Mouse (Mus musculus) MEL (cell line): ENCODE data around the gene 1700024G13Rik. TPM values are rescaled to one million over a fixed set of nuclear protein-coding genes. Genes with fewer than 3 reads are reported as not detected.
"Not testable (repeated sequence)": the region's sequence is repeated elsewhere in the genome, so short reads cannot be mapped to it uniquely, and the experiment has no call there.

ENCODE experiments used
- DNase-seq: peaks from one replicate; pipeline ENCODE4 v3.0.0; 2011; ENCODE audit warnings: low read depth, low spot score
- H3K27ac ChIP-seq: 2 replicates; pipeline ENCODE4 v1.5.1; 2012; ENCODE audit warnings: low read depth, mild to moderate bottlenecking, control low read depth, low read length, moderate library complexity; ENCODE audit not compliant: control insufficient read depth
- H3K27me3 ChIP-seq, 2 experiments: fragments of 150-350 bp in 1 of 2; sonication (generic) in 1 of 2; 2 replicates each; pipeline ENCODE4 v1.6.1; 2012; ENCODE audit warnings: low read length in 2 of 2, mild to moderate bottlenecking in 2 of 2, improper control_type of control experiment in 1 of 2, moderate library complexity in 1 of 2; ENCODE audit not compliant: insufficient read depth in 2 of 2, control insufficient read depth in 1 of 2
- H3K36me3 ChIP-seq, 2 experiments: 2 replicates each; pipeline ENCODE4 v1.6.1; 2012 to 2014; ENCODE audit warnings: low read length in 2 of 2, improper control_type of control experiment in 1 of 2, inconsistent platforms in 1 of 2, mild to moderate bottlenecking in 1 of 2; ENCODE audit not compliant: insufficient read depth in 2 of 2, control insufficient read depth in 1 of 2
- H3K4me1 ChIP-seq, 2 experiments: fragments of 150-350 bp in 1 of 2; sonication (generic) in 1 of 2; 2 replicates each; pipeline ENCODE4 v1.6.1; 2012; ENCODE audit warnings: low read length in 2 of 2, improper control_type of control experiment in 1 of 2, mild to moderate bottlenecking in 1 of 2; ENCODE audit not compliant: insufficient read depth in 2 of 2, control insufficient read depth in 1 of 2
- H3K4me3 ChIP-seq, 2 experiments: fragments of 150-350 bp in 1 of 2; sonication (generic) in 1 of 2; 2 replicates each; pipeline ENCODE4 v1.5.1; 2012; ENCODE audit warnings: low read depth in 2 of 2, low read length in 2 of 2, mild to moderate bottlenecking in 2 of 2, moderate library complexity in 2 of 2, control low read depth in 1 of 2, improper control_type of control experiment in 1 of 2; ENCODE audit not compliant: control insufficient read depth in 1 of 2, insufficient read depth in 1 of 2
- H3K79me2 ChIP-seq: 2 replicates; pipeline ENCODE4 v1.6.1; 2012; ENCODE audit warnings: mild to moderate bottlenecking, low read length, moderate library complexity; ENCODE audit not compliant: control insufficient read depth, poor library complexity, insufficient read depth
- H3K9ac ChIP-seq: 2 replicates; pipeline ENCODE4 v1.6.1; 2012; ENCODE audit warnings: low read depth, mild to moderate bottlenecking, control low read depth, low read length, moderate library complexity; ENCODE audit not compliant: control insufficient read depth, poor library complexity, severe bottlenecking
- H3K9me3 ChIP-seq: fragments of 150-350 bp; sonication (generic); replicated peaks from 2 replicates; pipeline ENCODE4 v1.6.1; 2012; ENCODE audit warnings: mild to moderate bottlenecking, low read length, improper control_type of control experiment, moderate library complexity; ENCODE audit not compliant: insufficient read depth
- BHLHE40 ChIP-seq: IDR thresholded peaks from 2 replicates; pipeline ENCODE4 v1.6.1; 2012; ENCODE audit warnings: low read depth, mild to moderate bottlenecking, inconsistent platforms, low read length, improper control_type of control experiment, borderline replicate concordance
- CHD1 ChIP-seq: IDR thresholded peaks from 2 replicates; pipeline ENCODE4 v1.6.1; 2012; ENCODE audit warnings: low read depth, mild to moderate bottlenecking, inconsistent platforms, low read length, improper control_type of control experiment
- CHD2 ChIP-seq: IDR thresholded peaks from 2 replicates; pipeline ENCODE4 v1.6.1; 2011; ENCODE audit warnings: low read length, improper control_type of control experiment
- CTCF ChIP-seq, 3 experiments: IDR thresholded peaks in 2 of 3; conservative IDR thresholded peaks in 1 of 3; 2 replicates each; pipeline ENCODE4 v1.5.1; 2011 to 2012; ENCODE audit warnings: low read length in 3 of 3, low read depth in 2 of 3, mild to moderate bottlenecking in 2 of 3, improper control_type of control experiment in 1 of 3, inconsistent platforms in 1 of 3, mixed read lengths in 1 of 3, moderate library complexity in 1 of 3; ENCODE audit not compliant: control insufficient read depth in 1 of 3, insufficient read depth in 1 of 3, poor library complexity in 1 of 3, severe bottlenecking in 1 of 3
- E2F4 ChIP-seq: IDR thresholded peaks from 2 replicates; pipeline ENCODE4 v1.6.1; 2011; ENCODE audit warnings: low read depth, low read length, improper control_type of control experiment, borderline replicate concordance
- ELF1 ChIP-seq: IDR thresholded peaks from 2 replicates; pipeline ENCODE4 v1.6.1; 2014; ENCODE audit warnings: low read depth, mild to moderate bottlenecking, inconsistent platforms, low read length, improper control_type of control experiment, moderate library complexity
- GABPA ChIP-seq: IDR thresholded peaks from 2 replicates; pipeline ENCODE4 v1.6.1; 2012; ENCODE audit warnings: low read depth, mild to moderate bottlenecking, inconsistent platforms, low read length, improper control_type of control experiment, moderate library complexity
- GATA1 ChIP-seq: IDR thresholded peaks from 2 replicates; pipeline ENCODE4 v1.6.1; 2011; ENCODE audit warnings: low read depth, low read length, improper control_type of control experiment
- KAT2A ChIP-seq: conservative IDR thresholded peaks from 2 replicates; pipeline ENCODE4 v1.6.1; 2012; ENCODE audit warnings: low read depth, low read length, improper control_type of control experiment, inconsistent platforms
- MAFK ChIP-seq: IDR thresholded peaks from 2 replicates; pipeline ENCODE4 v1.6.1; 2011; ENCODE audit warnings: low read depth, mild to moderate bottlenecking, low read length, improper control_type of control experiment, borderline replicate concordance
- MAX ChIP-seq: IDR thresholded peaks from 2 replicates; pipeline ENCODE4 v1.6.1; 2011; ENCODE audit warnings: low read length, improper control_type of control experiment
- MAZ ChIP-seq: IDR thresholded peaks from 2 replicates; pipeline ENCODE4 v1.6.1; 2012; ENCODE audit warnings: low read depth, mild to moderate bottlenecking, inconsistent platforms, low read length, improper control_type of control experiment
- MEF2A ChIP-seq: IDR thresholded peaks from 2 replicates; pipeline ENCODE4 v1.6.1; 2014; ENCODE audit warnings: low read depth, mild to moderate bottlenecking, inconsistent platforms, low read length, improper control_type of control experiment; ENCODE audit not compliant: poor library complexity, insufficient replicate concordance, severe bottlenecking; ENCODE audit errors: extremely low read depth
- MYB ChIP-seq: IDR thresholded peaks from 2 replicates; pipeline ENCODE4 v1.6.1; 2011; ENCODE audit warnings: mild to moderate bottlenecking, low read depth, low read length, improper control_type of control experiment
- MYC ChIP-seq: IDR thresholded peaks from 2 replicates; pipeline ENCODE4 v1.6.1; 2011; ENCODE audit warnings: low read depth, mild to moderate bottlenecking, low read length, improper control_type of control experiment, moderate library complexity
- NELFE ChIP-seq: IDR thresholded peaks from 2 replicates; pipeline ENCODE4 v1.6.1; 2011; ENCODE audit warnings: low read depth, low read length, improper control_type of control experiment
- POLR2A ChIP-seq, 2 experiments: IDR thresholded peaks; 2 replicates each; pipeline ENCODE4 v1.6.1; 2011 to 2012; ENCODE audit warnings: low read length in 2 of 2, mild to moderate bottlenecking in 2 of 2, control low read depth in 1 of 2, improper control_type of control experiment in 1 of 2, low read depth in 1 of 2, moderate library complexity in 1 of 2; ENCODE audit not compliant: control insufficient read depth in 1 of 2, insufficient read depth in 1 of 2, poor library complexity in 1 of 2
- POLR2AphosphoS2 ChIP-seq: IDR thresholded peaks from 2 replicates; pipeline ENCODE4 v1.6.1; 2011; ENCODE audit warnings: low read length, improper control_type of control experiment
- POLR2AphosphoS5 ChIP-seq: IDR thresholded peaks from 2 replicates; pipeline ENCODE4 v1.6.1; 2012; ENCODE audit warnings: low read depth, borderline replicate concordance, mild to moderate bottlenecking, inconsistent platforms, low read length, moderate library complexity, mixed read lengths
- RCOR1 ChIP-seq: IDR thresholded peaks from 2 replicates; pipeline ENCODE4 v1.6.1; 2012; ENCODE audit warnings: low read depth, mild to moderate bottlenecking, inconsistent platforms, low read length, improper control_type of control experiment
- TAL1 ChIP-seq: IDR thresholded peaks from 2 replicates; pipeline ENCODE4 v1.6.1; 2012; ENCODE audit warnings: mild to moderate bottlenecking, inconsistent platforms, low read length, moderate library complexity, mixed read lengths
- TCF12 ChIP-seq: IDR thresholded peaks from 2 replicates; pipeline ENCODE4 v1.6.1; 2014; ENCODE audit warnings: low read depth, mild to moderate bottlenecking, inconsistent platforms, low read length, improper control_type of control experiment, moderate library complexity
- UBTF ChIP-seq: IDR thresholded peaks from 2 replicates; pipeline ENCODE4 v1.6.1; 2012; ENCODE audit warnings: low read depth, mild to moderate bottlenecking, inconsistent platforms, low read length, improper control_type of control experiment, moderate library complexity, borderline replicate concordance; ENCODE audit not compliant: insufficient read depth
- USF1 ChIP-seq: IDR thresholded peaks from 2 replicates; pipeline ENCODE4 v1.6.1; 2014; ENCODE audit warnings: low read depth, mild to moderate bottlenecking, inconsistent platforms, low read length, improper control_type of control experiment, moderate library complexity
- ZKSCAN1 ChIP-seq: IDR thresholded peaks from 2 replicates; pipeline ENCODE4 v1.6.1; 2012; ENCODE audit warnings: low read depth, mild to moderate bottlenecking, inconsistent platforms, low read length, improper control_type of control experiment, moderate library complexity
- ZMIZ1 ChIP-seq: IDR thresholded peaks from 2 replicates; pipeline ENCODE4 v1.6.1; 2012; ENCODE audit warnings: low read depth, mild to moderate bottlenecking, inconsistent platforms, low read length, improper control_type of control experiment, moderate library complexity
- polyA plus RNA-seq, 2 experiments: library from polyadenylated mRNA; stranded (reverse) in 1 of 2; unstranded in 1 of 2; fragments of >175 nt in 1 of 2; fragments of >200 nt in 1 of 2; gene quantifications; 2 replicates each; pipeline versions ENCODE4 v1.2.1 to v1.2.4; 2012; ENCODE audit warnings: low replicate concordance in 2 of 2, low read depth in 1 of 2; ENCODE audit not compliant: insufficient read length in 2 of 2, insufficient read depth in 1 of 2, missing spikeins in 1 of 2
- total RNA-seq: library from RNA; depleted of rRNA; stranded (reverse); fragments of 300-350 nt; gene quantifications from 2 replicates; pipeline ENCODE4 v1.2.3, GENCODE M21; 2012

1700024G13Rik gene
- total and polyA plus RNA-seq, 3 experiments, result not detected

DNA sequence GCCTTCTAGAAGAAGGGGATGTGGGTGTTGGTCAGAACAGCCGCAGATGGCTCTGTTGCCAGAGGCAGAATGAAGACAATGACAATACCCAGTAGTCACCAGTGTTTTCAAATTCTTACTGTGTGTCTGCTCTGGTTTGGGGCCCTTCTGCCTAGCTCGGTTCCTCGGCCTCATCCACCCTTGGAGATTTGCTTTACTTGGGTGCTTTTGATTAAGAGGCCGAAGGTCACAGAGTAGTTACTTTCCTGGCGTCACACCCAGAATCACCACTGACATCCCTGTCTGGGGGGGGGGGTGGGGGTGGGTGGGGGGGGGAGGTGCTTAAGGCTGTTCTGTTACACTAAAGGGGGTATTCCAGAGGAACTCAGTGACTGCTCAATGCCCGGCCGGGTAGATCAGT lies 23.8 kb downstream of the 1700024G13Rik start:
- no peak overlapping the region for H3K9ac ChIP-seq
- H3K4me1 ChIP-seq, result no peaks in the 10 kb centered on the region
- TF ChIP-seq UBTF (no peak), MAX (no peak), CHD2 (no peak), CHD1 (no peak), GATA1 (no peak), USF1 (no peak), MYC (no peak), ELF1 (no peak), MEF2A (no peak), TAL1 (no peak), E2F4 (no peak), BHLHE40 (no peak), MYB (no peak)
- no peak for DNase-seq
- no peak overlapping the region for H3K4me3 ChIP-seq
- H3K36me3 ChIP-seq, result no peaks in the 10 kb centered on the region
- no peak overlapping the region for H3K27ac ChIP-seq
- peaks cover 0 to 2% of the 10 kb centered on the region in 2 experiments; a peak in 3 of 4 replicates for H3K27me3 ChIP-seq
- H3K79me2 ChIP-seq, result no peaks in the 10 kb centered on the region
- no peaks in the 10 kb centered on the region for H3K9me3 ChIP-seq

- not testable (repeated sequence) for H3K9ac ChIP-seq, H3K27me3 ChIP-seq, H3K79me2 ChIP-seq, H3K27ac ChIP-seq, H3K4me3 ChIP-seq, H3K9me3 ChIP-seq, H3K4me1 ChIP-seq, H3K36me3 ChIP-seq
- DNase-seq, result peak; percentile 53
Measured at GRCm38 (mm10) chr14:32351181-32351920, 36.8 kb downstream of the 1700024G13Rik start.

GRCm38 (mm10) chr14:32347307-32347706 lies 40.9 kb downstream of the 1700024G13Rik start:
- Histone ChIP-seq H3K27ac (no peak overlapping the region), H3K9ac (no peak overlapping the region), H3K79me2 (no peaks in the 10 kb centered on the region), H3K4me1 (no peaks in the 10 kb centered on the region), H3K27me3 (no peaks in the 10 kb centered on the region), H3K36me3 (no peaks in the 10 kb centered on the region), H3K9me3 (no peaks in the 10 kb centered on the region), H3K4me3 (no peak overlapping the region)
- TF ChIP-seq ZKSCAN1 (no peak), POLR2AphosphoS2 (no peak), CHD1 (no peak), MAFK (no peak), MAX (no peak), NELFE (no peak), POLR2AphosphoS5 (no peak), USF1 (no peak), TCF12 (no peak), GABPA (no peak), POLR2A (IDR thresholded peaks at IDR 0.05; ENCODE audit: control insufficient read depth in 1 of 2, insufficient read depth in 1 of 2, low read depth in 1 of 2, low read length in 2 of 2, poor library complexity in 1 of 2) (no peak), KAT2A (no peak), RCOR1 (no peak), ZMIZ1 (no peak), TAL1 (no peak), MAZ (no peak), CTCF (IDR thresholded peaks at IDR 0.05 in 2 of 3, conservative IDR thresholded peaks at IDR 0.05 in 1 of 3; ENCODE audit: control insufficient read depth in 1 of 3, insufficient read depth in 1 of 3, low read depth in 2 of 3, low read length in 3 of 3, poor library complexity in 1 of 3, severe bottlenecking in 1 of 3) (no peak), BHLHE40 (no peak)
- DNase-seq, result no peak
